Mouse (Mus musculus) inflammation-experienced regulatory T-cells, adult 6 months (primary cell): ENCODE results near the gene Ndufs6. TPM values are rescaled to one million over a fixed set of nuclear protein-coding genes. Genes with fewer than 3 reads are reported as not detected.

ENCODE experiments used
- ATAC-seq: one replicate; pipeline ENCODE4 v1.8.0; 2017
- polyA plus RNA-seq, 3 experiments: library from polyadenylated mRNA; unstranded; fragments of 100-300 nt; shearing (Covaris generic); gene quantifications; one replicate each; pipeline ENCODE4 v1.2.1; 2017

Ndufs6 gene
- polyA plus RNA-seq, 3 experiments from 2014 or later: 118 to 174 (median 174) TPM

- peak; percentile 72 for ATAC-seq
Observed at GRCm38 (mm10) chr13:73305398-73306084, 22.8 kb downstream of the Ndufs6 start.

GRCm38 (mm10) chr13:73304729-73305128 lies 23.6 kb downstream of the Ndufs6 start:
- ATAC-seq: no peak

- ATAC-seq: no peak
Observed at GRCm38 (mm10) chr13:73299322-73299721, 29.0 kb downstream of the Ndufs6 start.

- no peak for ATAC-seq
Observed at GRCm38 (mm10) chr13:73298717-73299116, 29.6 kb downstream of the Ndufs6 start.

GRCm38 (mm10) chr13:73291102-73291501 lies 37.2 kb downstream of the Ndufs6 start:
- no peak for ATAC-seq

GRCm38 (mm10) chr13:73290206-73290605 lies 38.1 kb downstream of the Ndufs6 start:
- ATAC-seq: no peak

- ATAC-seq: no peak
Observed at GRCm38 (mm10) chr13:73283534-73283933, 44.8 kb downstream of the Ndufs6 start.

GRCm38 (mm10) chr13:73282407-73282806 lies 45.9 kb downstream of the Ndufs6 start:
- no peak for ATAC-seq

- ATAC-seq: no peak
Observed at GRCm38 (mm10) chr13:73279196-73279595, 49.1 kb downstream of the Ndufs6 start.

- ATAC-seq: no peak
Observed at GRCm38 (mm10) chr13:73277797-73278196, 50.5 kb downstream of the Ndufs6 start.

GRCm38 (mm10) chr13:73277361-73277760 lies 51.0 kb downstream of the Ndufs6 start:
- ATAC-seq: no peak

GRCm38 (mm10) chr13:73273536-73273935 lies 54.8 kb downstream of the Ndufs6 start:
- no peak for ATAC-seq

GRCm38 (mm10) chr13:73272794-73273282 lies 55.5 kb downstream of the Ndufs6 start:
- ATAC-seq: no peak

- ATAC-seq: no peak
Observed at GRCm38 (mm10) chr13:73271336-73272242, 56.8 kb downstream of the Ndufs6 start.

- no peak for ATAC-seq
Observed at GRCm38 (mm10) chr13:73270451-73271081, 57.8 kb downstream of the Ndufs6 start.

GRCm38 (mm10) chr13:73269891-73270290 lies 58.5 kb downstream of the Ndufs6 start:
- ATAC-seq: no peak

Other genes starting within 250 kb of the Ndufs6 start
- gene Irx4, start 68.1 kb downstream of the Ndufs6 start, polyA plus RNA-seq: not detected
- 100 to 1,000 TPM; 116 to 149 (median 137) TPM for gene Mrpl36, start within 50 bp of the Ndufs6 start, polyA plus RNA-seq
- gene Lpcat1, start 138.7 kb upstream of the Ndufs6 start, polyA plus RNA-seq: 10 to 100 TPM; 26.5 to 39.7 (median 36.1) TPM
- gene Slc6a3, start 208.2 kb upstream of the Ndufs6 start, polyA plus RNA-seq: not detected